Mouse (Mus musculus) embryonic facial prominence, embryonic 15.5 days (tissue): ENCODE data around the gene Ctf2. TPM values are rescaled to one million over a fixed set of nuclear protein-coding genes. Genes with fewer than 3 reads are reported as not detected.
A peak's percentile ranks its signal among the peaks of the same experiment; 100 is the strongest.

Source experiments
- ATAC-seq: fragments of 200-750 bp; cut with Nextera tagmentation; 2 replicates; pipeline ENCODE4 v1.8.0; 2017; ENCODE audit warnings: low read depth, moderate TSS enrichment; ENCODE audit not compliant: insufficient number of reproducible peaks, low FRiP score, low TSS enrichment
- H3K27ac ChIP-seq: fragments of 300-500 bp; sonication (generic); replicated peaks from 2 replicates; pipeline ENCODE4 v1.5.1; 2015; ENCODE audit warnings: mild to moderate bottlenecking, inconsistent platforms
- H3K27me3 ChIP-seq: fragments of 300-500 bp; sonication (generic); 2 replicates; pipeline ENCODE4 v1.6.1; 2015; ENCODE audit warnings: inconsistent platforms
- H3K36me3 ChIP-seq: fragments of 300-500 bp; sonication (generic); 2 replicates; pipeline ENCODE4 v1.6.1; 2015; ENCODE audit warnings: mild to moderate bottlenecking, inconsistent platforms
- H3K4me1 ChIP-seq: fragments of 300-500 bp; sonication (generic); 2 replicates; pipeline ENCODE4 v1.6.1; 2015; ENCODE audit warnings: inconsistent platforms
- H3K4me2 ChIP-seq: fragments of 300-500 bp; sonication (generic); replicated peaks from 2 replicates; pipeline ENCODE4 v1.6.1; 2015; ENCODE audit warnings: mild to moderate bottlenecking, inconsistent platforms
- H3K4me3 ChIP-seq: fragments of 300-500 bp; sonication (generic); replicated peaks from 2 replicates; pipeline ENCODE4 v1.5.1; 2015; ENCODE audit warnings: mild to moderate bottlenecking, inconsistent platforms
- H3K9ac ChIP-seq: fragments of 300-500 bp; sonication (generic); 2 replicates; pipeline ENCODE4 v1.6.1; 2015; ENCODE audit warnings: inconsistent platforms
- H3K9me3 ChIP-seq: fragments of 300-500 bp; sonication (generic); replicated peaks from 2 replicates; pipeline ENCODE4 v1.6.1; 2016; ENCODE audit warnings: inconsistent platforms
- WGBS: fragments of 180-500 bp; shearing (Covaris S2); methylation state at CpG from one replicate; pipeline ENCODE4 v1.1.7; 2015; 5-methylcytosine and 5-hydroxymethylcytosine counted together
- polyA plus RNA-seq: library from polyadenylated mRNA; unstranded; fragments of >200 nt; fragmentation: Nextera tagmentation; extraction: Ambion mirVana; gene quantifications from 2 replicates; pipeline ENCODE4 v1.2.1, GENCODE M21; 2015

Ctf2 gene
- polyA plus RNA-seq, 1 experiment from 2014 or later = 1.3 TPM

- Histone ChIP-seq H3K4me2 (peak overlapping the region; percentile 89), H3K4me1 (peaks cover 21% of the 10 kb centered on the region), H3K36me3 (peaks cover 23% of the 10 kb centered on the region), H3K9ac (peak overlapping the region; percentile 33), H3K9me3 (no peaks in the 10 kb centered on the region), H3K27me3 (no peaks in the 10 kb centered on the region), H3K27ac (peak overlapping the region; percentile 93), H3K4me3 (peak overlapping the region; percentile 77)
- under 1% methylated on average over 19 of the region's 19 CpGs for WGBS
- peak; percentile 86 for ATAC-seq
Observed at GRCm38 (mm10) chr7:127745251-127745651, 13.3 kb upstream of the Ctf2 start.

GRCm38 (mm10) chr7:127744366-127745045 lies 12.5 kb upstream of the Ctf2 start, which contains the start of gene Fbxl19:
Fbxl19 (plus strand) TSS chr7:127744543.
- Histone ChIP-seq H3K9me3 (no peaks in the 10 kb centered on the region), H3K4me2 (peak within 1 kb of the TSS; percentile 89), H3K4me1 (peaks cover 21% of the 10 kb centered on the region), H3K9ac (peak within 1 kb of the TSS; percentile 21; the same call in 1 of the 2 replicates), H3K36me3 (peaks cover 15% of the 10 kb centered on the region), H3K4me3 (peak within 1 kb of the TSS; percentile 77), H3K27ac (peak within 1 kb of the TSS; percentile 93), H3K27me3 (no peaks in the 10 kb centered on the region)
- under 1% methylated on average over 26 of the region's 26 CpGs for WGBS
- ATAC-seq = no peak

GRCm38 (mm10) chr7:127730170-127730569 lies 1.8 kb downstream of the Ctf2 start:
- no peaks in the 10 kb centered on the region for H3K36me3 ChIP-seq
- H3K4me3 ChIP-seq = no peak overlapping the region
- H3K27ac ChIP-seq = no peak overlapping the region
- no peak overlapping the region for H3K9ac ChIP-seq
- WGBS = 61% methylated on average over 4 of the region's 4 CpGs
- no peak for ATAC-seq
- H3K27me3 ChIP-seq = no peaks in the 10 kb centered on the region
- no peak overlapping the region for H3K4me2 ChIP-seq
- no peaks in the 10 kb centered on the region for H3K9me3 ChIP-seq
- H3K4me1 ChIP-seq = no peaks in the 10 kb centered on the region

GRCm38 (mm10) chr7:127727898-127728297 lies 4.1 kb downstream of the Ctf2 start:
- WGBS = 80% methylated on average over 7 of the region's 7 CpGs
- H3K9ac ChIP-seq = no peak overlapping the region
- no peak for ATAC-seq
- no peaks in the 10 kb centered on the region for H3K36me3 ChIP-seq
- no peak overlapping the region for H3K4me3 ChIP-seq
- H3K4me1 ChIP-seq = no peaks in the 10 kb centered on the region
- no peak overlapping the region for H3K27ac ChIP-seq
- no peaks in the 10 kb centered on the region for H3K9me3 ChIP-seq
- no peak overlapping the region for H3K4me2 ChIP-seq
- H3K27me3 ChIP-seq = no peaks in the 10 kb centered on the region

GRCm38 (mm10) chr7:127725924-127726323 lies 6.0 kb downstream of the Ctf2 start:
- WGBS = 58% methylated on average over 6 of the region's 6 CpGs
- Histone ChIP-seq H3K9ac (no peak overlapping the region), H3K36me3 (no peaks in the 10 kb centered on the region), H3K4me1 (no peaks in the 10 kb centered on the region), H3K27me3 (no peaks in the 10 kb centered on the region), H3K9me3 (no peaks in the 10 kb centered on the region), H3K27ac (no peak overlapping the region), H3K4me2 (no peak overlapping the region), H3K4me3 (no peak overlapping the region)
- peak; percentile 29; the same call in 1 of the 2 replicates for ATAC-seq

- Histone ChIP-seq H3K9ac (no peak overlapping the region), H3K4me1 (no peaks in the 10 kb centered on the region), H3K4me3 (no peak overlapping the region), H3K27me3 (no peaks in the 10 kb centered on the region), H3K27ac (no peak overlapping the region), H3K9me3 (no peaks in the 10 kb centered on the region), H3K4me2 (no peak overlapping the region), H3K36me3 (no peaks in the 10 kb centered on the region)
- ATAC-seq = no peak
- 29% methylated on average over 2 of the region's 2 CpGs for WGBS
Observed at GRCm38 (mm10) chr7:127725490-127725889, 6.5 kb downstream of the Ctf2 start.

GRCm38 (mm10) chr7:127719258-127719657 lies 12.7 kb downstream of the Ctf2 start:
- ATAC-seq = no peak
- 91% methylated on average over 6 of the region's 6 CpGs for WGBS
- Histone ChIP-seq H3K4me2 (no peak overlapping the region), H3K9me3 (no peaks in the 10 kb centered on the region), H3K27me3 (no peaks in the 10 kb centered on the region), H3K9ac (no peak overlapping the region), H3K36me3 (no peaks in the 10 kb centered on the region), H3K4me3 (no peak overlapping the region), H3K27ac (no peak overlapping the region), H3K4me1 (peaks cover 16% of the 10 kb centered on the region)

- Histone ChIP-seq H3K27me3 (no peaks in the 10 kb centered on the region), H3K9ac (no peak overlapping the region), H3K36me3 (no peaks in the 10 kb centered on the region), H3K27ac (no peak overlapping the region), H3K4me1 (peaks cover 21% of the 10 kb centered on the region), H3K4me3 (no peak overlapping the region), H3K9me3 (no peaks in the 10 kb centered on the region), H3K4me2 (no peak overlapping the region)
- ATAC-seq = no peak
- 85% methylated on average over 6 of the region's 6 CpGs for WGBS
Observed at GRCm38 (mm10) chr7:127718339-127718738, 13.6 kb downstream of the Ctf2 start.

GRCm38 (mm10) chr7:127716992-127717391 lies 15.0 kb downstream of the Ctf2 start:
- no peak for ATAC-seq
- 2% methylated on average over 40 of the region's 41 CpGs for WGBS
- H3K27me3 ChIP-seq = no peaks in the 10 kb centered on the region

GRCm38 (mm10) chr7:127714816-127715215 lies 17.1 kb downstream of the Ctf2 start:
- WGBS = 83% methylated on average over 4 of the region's 4 CpGs
- Histone ChIP-seq H3K9me3 (no peaks in the 10 kb centered on the region), H3K9ac (no peak overlapping the region), H3K4me3 (no peak overlapping the region), H3K4me2 (no peak overlapping the region), H3K36me3 (no peaks in the 10 kb centered on the region), H3K27ac (no peak overlapping the region), H3K27me3 (no peaks in the 10 kb centered on the region), H3K4me1 (peaks cover 44% of the 10 kb centered on the region)
- no peak for ATAC-seq

More at GRCm38 (mm10) chr7:127716992-127717391, 15.0 kb downstream of the Ctf2 start:
- Histone ChIP-seq H3K9ac (peak overlapping the region; percentile 31), H3K36me3 (no peaks in the 10 kb centered on the region), H3K4me2 (peak overlapping the region; percentile 56), H3K27ac (no peak overlapping the region), H3K4me3 (peak overlapping the region; percentile 38), H3K9me3 (no peaks in the 10 kb centered on the region), H3K4me1 (peaks cover 29% of the 10 kb centered on the region)

GRCm38 (mm10) chr7:127712461-127713385 lies 19.2 kb downstream of the Ctf2 start, which contains the start of gene Ctf1:
Ctf1 (plus strand) TSS chr7:127712736.
- H3K27ac ChIP-seq = peak within 1 kb of the TSS; percentile 99
- 2% methylated on average over 28 of the region's 28 CpGs for WGBS
- H3K4me2 ChIP-seq = peak within 1 kb of the TSS; percentile 63
- ATAC-seq = peak; percentile 65
- H3K4me3 ChIP-seq = peak within 1 kb of the TSS; percentile 48
- no peaks in the 10 kb centered on the region for H3K27me3 ChIP-seq
- H3K36me3 ChIP-seq = no peaks in the 10 kb centered on the region
- peaks cover 55% of the 10 kb centered on the region for H3K4me1 ChIP-seq
- no peaks in the 10 kb centered on the region for H3K9me3 ChIP-seq
- peak within 1 kb of the TSS; percentile 45 for H3K9ac ChIP-seq
